Mouse (Mus musculus) lung, postnatal 4 days (tissue): ENCODE data around the gene Timm29.
A peak's percentile ranks its signal among the peaks of the same experiment; 100 is the strongest.

Experiments
- DNase-seq, 2 experiments: peaks; one replicate each; pipeline ENCODE4 v3.0.0; 2021

Timm29 gene

DNA sequence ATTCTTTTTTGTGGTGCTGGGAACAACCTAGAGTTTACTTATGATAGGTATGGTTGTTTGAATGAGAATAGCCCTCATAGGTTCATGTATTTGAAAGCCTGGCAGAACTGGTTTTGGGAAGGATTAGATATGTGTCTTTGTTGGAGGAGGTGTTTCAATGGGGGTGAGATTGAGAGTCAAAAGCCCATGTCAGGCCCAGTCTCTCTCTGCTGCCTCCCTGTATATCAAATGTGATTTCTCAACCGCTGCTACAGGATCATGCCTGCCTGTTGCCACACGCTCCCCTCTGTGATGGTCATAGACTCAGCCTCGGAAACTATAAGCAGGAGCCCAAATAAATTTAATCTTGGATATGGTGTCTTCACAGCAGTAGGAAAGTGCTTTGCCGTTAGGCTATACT is 27.7 kb downstream of the Timm29 start:
- DNase-seq, result no peak

DNA sequence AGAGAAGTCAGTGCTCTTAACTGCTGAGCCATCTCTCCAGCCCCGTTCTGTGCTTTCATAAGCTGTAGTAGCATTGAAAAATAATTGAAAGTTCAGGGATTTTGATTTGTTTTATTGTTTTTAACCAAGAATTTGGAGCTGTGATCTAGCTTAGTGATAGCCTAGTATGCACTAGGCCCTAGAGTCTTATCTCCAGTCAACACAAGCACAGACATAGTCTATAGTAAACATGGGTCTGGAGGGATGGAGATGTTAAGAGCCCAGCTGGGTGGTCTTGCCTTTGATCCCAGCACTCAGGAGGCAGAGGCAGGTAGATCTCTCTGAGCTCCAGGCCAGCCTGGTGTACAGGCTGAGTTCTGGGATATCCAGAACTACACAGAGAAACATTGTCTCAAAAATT is 30.2 kb downstream of the Timm29 start:
- DNase-seq, result no peak

DNA sequence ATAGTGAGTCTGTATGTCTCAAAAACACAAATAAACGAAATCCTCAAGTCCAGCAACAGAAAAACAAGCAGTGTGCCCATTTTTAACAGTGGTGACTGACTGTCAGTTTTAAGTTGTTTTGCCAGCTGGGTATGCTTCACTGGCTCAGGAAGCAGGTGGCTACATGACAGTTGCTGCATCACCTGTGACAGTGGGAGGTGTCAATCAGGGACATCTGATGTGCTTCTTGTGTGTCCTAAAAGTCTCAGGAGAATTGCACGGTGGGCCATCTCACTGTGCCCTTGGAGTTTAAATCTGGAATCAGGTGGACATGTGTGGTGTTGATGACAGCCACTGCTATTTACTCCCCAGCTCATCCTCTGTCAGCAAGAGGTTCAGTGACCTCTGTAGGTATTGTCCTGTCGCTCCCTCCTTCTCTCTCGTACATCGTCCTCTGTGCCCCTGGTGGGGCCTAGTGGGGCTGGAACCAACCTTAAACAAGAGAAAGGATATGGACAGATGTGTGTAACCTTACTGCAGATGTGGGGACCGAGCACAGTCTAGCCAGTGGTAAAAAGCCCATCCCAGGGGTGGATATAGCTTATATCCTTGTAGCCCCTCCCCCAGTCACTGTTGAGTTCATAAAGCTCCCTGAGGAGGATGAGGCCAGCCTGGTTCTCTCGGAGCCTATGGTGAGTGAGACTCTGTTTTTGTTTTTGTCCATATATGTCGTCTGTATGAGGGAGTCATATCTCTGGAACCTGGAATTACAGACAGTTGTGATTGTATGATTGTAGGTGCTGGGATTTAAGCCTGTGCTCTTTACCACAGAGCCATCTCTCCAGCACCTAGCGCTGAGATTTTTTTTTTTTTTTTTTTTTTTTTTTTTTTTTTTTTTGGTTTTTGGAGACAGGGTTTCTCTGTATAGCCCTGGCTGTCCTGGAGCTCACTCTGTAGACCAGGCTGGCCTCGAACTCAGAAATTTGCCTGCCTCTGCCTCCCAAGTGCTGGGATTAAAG is 33.1 kb downstream of the Timm29 start:
- no peak for DNase-seq

DNA sequence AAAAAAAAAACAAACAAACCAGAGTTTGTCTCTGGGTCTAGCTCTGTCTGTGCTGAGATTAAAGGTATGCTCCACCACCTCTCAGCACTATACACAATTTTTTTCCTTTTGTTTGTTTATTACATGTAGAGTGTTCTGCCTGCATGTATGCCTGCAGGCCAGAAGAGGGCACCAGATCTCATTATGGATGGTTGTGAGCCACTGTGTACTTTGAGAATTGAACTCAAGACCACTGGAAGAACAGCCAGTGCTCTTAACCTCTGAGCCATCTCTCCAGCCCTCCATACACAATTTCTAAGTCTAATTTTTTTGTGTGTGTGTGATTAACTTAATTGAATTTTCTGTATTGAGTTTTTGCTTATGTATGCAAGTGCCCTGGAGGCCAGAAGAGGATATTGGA is 34.0 kb downstream of the Timm29 start:
- DNase-seq, result no peak

DNA sequence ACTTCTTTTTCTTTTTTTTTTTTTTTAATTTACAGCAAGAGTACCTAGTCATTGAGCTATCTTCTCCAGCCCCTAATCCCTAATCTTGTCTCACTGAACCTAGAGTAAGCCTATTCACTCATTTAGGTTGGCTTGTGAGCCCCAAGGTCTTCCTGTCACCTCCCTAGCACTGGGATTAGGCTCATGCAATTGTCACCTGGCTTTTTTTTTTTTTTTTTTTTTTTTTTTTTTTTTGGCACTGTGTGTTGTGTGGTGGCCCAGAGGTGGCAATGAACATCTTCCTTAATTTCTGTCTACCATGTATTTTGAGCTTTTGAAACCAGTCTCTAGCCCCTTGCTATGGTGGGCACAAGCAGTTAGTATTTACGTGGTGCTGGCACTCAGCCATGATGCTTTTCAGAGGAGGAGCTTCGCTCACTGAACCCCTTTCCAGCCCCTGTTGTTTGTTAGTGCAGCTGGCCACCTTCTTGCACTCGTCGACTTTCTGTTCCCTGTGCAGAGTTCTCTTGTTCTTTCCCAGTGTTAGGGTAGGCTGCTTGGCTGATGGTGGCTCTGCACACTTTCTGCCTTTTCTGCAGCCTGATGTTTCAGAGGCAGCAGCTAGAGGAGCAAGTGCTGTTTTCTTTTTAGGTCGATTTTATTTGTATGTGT is 34.7 kb downstream of the Timm29 start:
- no peak for DNase-seq

DNA sequence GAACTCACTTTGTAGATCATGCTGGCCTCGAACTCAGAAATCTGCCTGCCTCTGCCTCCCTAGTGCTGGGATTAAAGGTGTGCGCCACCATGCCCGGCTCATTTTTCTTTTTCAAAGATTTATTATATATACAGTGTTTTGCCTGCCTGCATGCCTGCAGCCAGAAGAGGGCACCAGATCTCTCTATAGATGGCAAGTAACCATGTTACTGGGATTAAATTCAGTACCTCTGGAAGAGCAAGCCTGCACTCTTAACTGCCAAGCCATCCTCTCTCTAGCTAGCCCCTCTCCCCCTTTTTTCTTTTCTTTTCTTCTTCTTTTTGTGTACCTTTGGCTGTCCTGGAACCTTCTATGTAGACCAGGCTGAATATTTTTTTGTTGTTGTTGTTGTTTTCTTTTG is 38.2 kb downstream of the Timm29 start:
- peak in 1 of 2 experiments; percentile 53 for DNase-seq

- DNase-seq, result no peak
Measured at GRCm38 (mm10) chr9:21633106-21633505, 40.6 kb downstream of the Timm29 start.

DNA sequence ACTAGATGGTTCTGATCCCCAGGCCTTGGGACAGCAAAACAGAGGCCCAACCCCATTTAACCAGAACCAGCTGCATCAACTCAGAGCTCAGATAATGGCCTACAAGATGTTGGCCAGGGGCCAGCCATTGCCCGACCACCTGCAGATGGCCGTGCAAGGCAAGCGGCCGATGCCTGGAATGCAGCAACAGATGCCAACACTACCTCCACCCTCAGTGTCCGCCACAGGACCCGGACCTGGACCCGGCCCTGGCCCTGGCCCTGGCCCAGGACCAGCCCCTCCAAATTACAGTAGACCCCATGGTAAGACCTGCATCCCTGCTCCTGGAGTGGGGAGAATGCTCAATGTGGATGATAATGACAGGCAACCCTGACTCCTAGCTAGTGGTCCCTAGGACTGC is 43.1 kb downstream of the Timm29 start:
- DNase-seq, result no peak

GRCm38 (mm10) chr9:21639031-21639430 is 46.5 kb downstream of the Timm29 start:
- DNase-seq, result no peak
